Mouse (Mus musculus) layer of hippocampus, adult 9-10 months (tissue): ENCODE results near the gene Tekt5.

Experiments
- DNase-seq: peaks from one replicate; pipeline ENCODE4 v3.0.0; 2022; ENCODE audit warnings: low spot score

The Tekt5 gene

DNA sequence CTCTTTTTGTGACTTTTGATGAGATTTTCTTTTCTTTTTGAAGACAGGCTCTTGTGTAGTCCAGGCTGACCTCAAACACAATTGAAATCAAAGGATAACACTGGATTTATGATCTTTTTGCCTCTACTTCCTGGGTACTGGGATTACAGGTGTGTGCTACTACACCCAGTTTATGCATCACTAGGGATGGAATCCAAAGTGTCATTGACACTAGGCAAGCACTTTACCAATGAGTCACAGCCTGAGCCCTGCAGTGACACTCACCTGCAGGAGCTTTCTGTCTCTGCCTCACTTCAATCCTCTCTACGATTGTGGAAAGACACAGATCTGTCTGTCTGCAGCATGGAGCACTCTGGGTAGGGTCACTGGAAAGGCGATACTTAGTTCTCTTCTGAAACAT, 59.3 kb downstream of the Tekt5 start:
- DNase-seq, result no peak

GRCm38 (mm10) chr16:10332732-10333131, 62.6 kb downstream of the Tekt5 start:
- no peak for DNase-seq

DNA sequence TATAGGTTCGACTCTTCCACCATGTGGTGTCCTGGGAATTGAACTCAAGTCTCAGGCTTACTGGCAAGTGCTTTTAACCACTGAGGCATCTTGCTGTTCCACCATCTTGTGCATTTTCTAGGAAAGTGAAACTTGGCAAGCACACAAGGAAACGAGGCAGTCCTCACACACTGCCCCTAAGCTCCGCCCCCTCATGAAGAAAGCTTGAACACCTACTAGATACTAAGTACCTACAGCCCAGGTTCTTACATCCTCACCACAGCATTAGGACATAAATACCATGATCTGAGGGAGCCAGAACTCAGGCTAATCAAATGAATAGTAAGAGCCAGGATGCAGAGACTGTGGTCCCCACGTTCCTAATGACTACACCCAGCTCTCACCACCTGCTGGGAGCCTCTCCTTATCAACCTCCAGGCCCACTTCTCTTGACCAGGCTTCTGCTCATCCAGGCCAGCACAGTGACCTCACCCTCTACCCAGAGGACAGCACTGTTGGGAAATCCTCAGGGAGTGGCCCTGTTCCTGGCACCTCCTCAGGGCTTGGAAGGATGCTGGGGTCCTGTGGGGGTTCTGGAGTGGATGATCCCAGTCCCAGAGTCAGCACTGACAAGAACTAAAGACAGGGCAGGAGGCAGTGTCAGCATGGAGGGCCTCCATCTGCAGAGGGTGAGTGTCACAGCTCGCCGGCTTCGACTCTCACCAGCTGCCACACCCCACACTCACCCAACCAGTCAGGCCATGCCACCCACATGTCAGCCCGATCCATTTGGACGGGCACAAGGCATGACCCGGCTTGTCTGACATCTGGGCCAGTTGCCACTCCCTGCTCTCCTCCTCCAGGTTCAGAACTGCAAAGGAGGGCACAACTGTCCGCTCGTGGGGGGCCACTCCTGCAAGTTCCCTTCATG, 64.4 kb downstream of the Tekt5 start:
- DNase-seq, result no peak

DNA sequence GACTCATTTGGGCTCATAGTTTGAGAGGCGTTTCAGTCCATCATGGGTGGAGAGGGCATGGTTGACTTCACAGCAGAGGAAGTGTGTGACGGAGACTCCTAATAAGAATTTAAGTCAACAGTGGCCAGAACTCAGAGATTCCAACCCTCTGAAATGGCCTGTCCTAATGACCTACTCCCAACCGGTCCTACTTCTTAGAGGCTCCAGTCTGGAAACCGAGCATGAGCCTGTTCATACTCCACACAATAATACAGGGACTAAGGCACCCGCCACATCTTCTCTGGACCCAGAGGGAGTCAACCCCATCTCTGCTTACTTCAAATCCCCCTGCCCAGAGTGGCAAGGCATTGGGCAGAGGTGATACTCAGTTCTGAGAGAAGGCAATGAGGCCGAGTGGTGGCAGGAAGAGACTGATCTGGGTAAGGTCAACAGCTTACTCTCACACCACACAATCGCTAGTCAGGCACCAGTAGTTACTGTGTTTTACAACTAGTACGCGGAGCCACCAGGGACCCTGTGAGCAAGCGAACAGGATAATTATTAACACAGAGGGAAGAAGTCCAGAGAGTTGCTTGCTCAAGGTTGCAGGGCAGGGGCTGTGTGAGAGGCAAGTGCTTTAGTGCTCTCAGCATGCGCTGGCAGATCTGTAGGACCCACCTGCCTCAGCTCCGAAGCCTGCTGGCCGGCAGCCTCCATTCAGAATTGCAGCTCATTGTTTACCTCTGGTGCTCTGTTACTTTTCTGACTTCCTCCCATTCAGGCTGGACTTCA, 67.5 kb downstream of the Tekt5 start:
- no peak for DNase-seq

- DNase-seq, result no peak
These were observed 75.2 kb downstream of the Tekt5 start for GRCm38 (mm10) chr16:10319914-10320569.

DNA sequence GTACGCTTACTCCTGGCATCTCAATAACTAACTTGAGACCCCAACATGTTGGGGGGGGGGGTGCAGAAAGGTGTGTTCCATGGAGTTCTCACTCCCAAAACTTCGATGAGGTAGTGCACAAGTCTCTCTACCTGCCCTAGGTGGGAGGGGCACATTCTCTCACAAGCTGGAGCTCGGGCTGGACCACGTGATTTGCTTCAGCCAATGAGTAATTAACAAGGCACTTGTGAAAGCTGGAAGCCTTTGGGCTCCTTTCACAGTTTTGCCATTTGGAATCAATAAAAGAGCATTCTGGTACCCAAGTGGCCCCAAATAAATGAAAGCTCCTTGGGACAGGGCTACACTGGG, 78.1 kb downstream of the Tekt5 start:
- DNase-seq, result no peak

GRCm38 (mm10) chr16:10316493-10317196, 78.6 kb downstream of the Tekt5 start:
- no peak for DNase-seq

DNA sequence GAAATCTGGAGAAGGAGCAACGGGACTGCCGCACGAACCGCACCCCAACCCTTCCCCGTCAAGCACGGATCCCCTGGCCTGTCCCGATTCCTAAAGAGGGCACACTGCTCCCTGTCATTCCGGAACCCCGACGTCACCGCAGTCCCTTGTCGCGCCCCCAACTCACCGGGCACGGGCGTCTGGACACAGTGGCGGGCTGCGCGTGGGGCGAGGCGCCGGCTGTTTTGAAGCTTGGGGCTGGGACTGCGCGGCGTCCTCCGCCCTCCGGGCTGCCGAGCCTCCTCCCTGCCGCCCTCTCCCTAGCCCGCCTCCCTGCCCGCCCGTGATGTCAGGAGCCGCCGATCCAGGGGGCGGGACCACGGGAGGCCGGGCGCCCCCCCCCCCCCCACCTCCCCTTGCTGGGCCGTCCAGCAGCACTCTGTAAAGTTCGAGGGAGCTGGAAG, 81.6 kb downstream of the Tekt5 start, which contains the start of gene Emp2:
Emp2 (minus strand) TSS at position 323 of the 443 bp plus-strand sequence.
- no peak for DNase-seq

DNA sequence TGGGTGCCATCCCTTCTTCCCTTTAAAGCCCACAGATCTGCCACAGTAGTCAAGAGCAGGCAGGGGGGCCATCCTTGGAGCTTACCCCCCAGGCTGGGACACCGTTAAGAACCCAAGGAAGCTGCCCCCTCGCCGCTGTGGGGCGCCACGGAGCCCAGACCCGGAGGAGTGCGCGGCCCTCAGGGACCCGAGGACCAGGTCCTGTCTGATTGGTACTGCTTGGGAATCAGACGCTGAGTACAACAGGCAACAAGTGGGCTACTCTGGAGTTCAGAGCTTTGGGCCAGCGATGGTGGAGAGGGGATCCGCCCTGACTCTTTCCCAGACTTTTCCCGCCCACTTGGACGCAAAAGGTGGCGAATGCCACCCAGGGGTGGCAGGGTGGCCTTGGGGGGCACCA, 82.1 kb downstream of the Tekt5 start:
- DNase-seq, result no peak

DNA sequence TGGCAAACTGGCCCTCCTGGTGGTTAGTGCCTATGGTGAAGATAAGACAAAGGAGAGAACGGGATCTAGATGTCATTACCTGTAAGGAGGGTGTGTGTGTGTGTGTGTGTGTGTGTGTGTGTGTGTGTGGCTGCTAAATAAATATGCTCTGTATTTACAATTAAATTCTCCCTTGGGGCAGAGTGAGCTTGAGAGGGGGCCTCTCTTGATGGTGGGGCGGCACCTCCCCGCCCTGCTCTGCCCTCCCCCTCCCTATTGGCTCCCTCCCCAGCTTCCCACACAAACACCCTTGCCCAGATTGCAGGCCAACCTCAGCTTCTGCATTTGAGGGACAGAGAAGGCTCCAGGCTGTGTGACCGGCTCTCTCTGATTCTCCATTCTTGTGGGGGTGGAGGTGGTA, 83.3 kb downstream of the Tekt5 start:
- DNase-seq, result no peak

- DNase-seq, result no peak
These were observed 84.2 kb downstream of the Tekt5 start for GRCm38 (mm10) chr16:10311086-10311485.

DNA sequence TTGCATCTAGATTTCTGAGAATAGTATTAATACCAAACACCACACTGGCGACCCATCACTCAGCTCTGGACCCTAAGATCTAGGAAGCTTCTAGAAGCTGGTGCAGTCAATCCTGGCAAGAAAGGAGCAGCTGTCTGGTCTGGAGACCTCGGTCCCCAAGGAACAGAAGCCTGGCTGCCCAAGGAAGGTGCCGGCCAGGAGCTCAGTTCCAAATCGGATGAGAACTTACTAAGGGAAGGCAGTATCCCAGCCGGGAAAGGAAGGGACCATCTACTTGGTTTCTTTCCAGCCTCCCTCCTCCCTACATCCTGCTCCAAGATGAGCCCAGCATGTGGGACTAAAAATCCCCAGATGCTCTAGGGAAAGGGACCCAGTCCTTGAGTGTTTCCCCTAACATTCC, 84.8 kb downstream of the Tekt5 start:
- no peak for DNase-seq
